Mouse (Mus musculus) spleen, embryonic (tissue): ENCODE results near the gene D130052B06Rik.

ENCODE experiments used
- CTCF ChIA-PET: fragments of 350-600 bp; sonication (Branson Sonifier 250); formaldehyde crosslinking; loops from one replicate; lab custom pipeline; 2022; lab: Charles Lee

The D130052B06Rik gene

DNA sequence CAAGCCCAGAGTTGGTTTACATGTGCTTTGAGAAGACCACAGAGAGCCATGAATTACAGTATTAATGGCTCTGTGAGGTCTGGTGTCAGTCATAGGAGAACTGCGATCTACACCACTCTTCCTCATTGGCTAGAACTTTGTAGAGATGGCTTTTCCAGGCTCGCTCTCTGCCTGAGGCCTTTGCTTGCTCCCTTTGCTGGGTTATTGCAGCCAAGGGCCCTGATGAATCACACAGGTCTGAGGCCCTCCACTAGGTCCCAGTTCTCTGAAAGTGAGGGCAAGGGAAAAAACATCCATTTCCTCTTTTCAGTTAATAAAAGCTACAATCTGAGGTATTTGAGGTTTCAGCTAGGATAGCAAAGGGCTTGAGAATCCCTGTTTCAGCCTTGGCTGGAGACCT is 64.5 kb downstream of the D130052B06Rik start:
- CTCF ChIA-PET = no interaction called here

DNA sequence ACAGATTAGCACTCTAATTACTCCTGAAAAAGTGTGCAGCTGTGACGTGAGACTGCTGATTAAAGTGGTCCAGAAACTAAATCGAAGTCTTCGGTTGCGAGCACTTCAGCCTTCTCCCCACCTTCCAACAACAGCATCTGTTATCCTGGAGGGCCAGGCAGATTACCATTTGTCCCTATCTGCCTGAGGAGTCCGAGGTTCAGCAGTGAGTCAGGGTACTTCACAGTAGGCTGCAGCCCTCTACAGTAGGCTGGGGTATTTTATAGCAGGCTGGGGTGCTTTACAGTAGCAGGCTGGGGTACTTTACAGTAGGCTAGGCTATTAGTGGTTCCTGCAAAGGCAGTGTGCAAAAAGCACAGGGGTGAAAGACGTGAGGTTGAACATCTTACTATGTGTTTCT is 69.3 kb downstream of the D130052B06Rik start:
- CTCF ChIA-PET = no interaction called here

DNA sequence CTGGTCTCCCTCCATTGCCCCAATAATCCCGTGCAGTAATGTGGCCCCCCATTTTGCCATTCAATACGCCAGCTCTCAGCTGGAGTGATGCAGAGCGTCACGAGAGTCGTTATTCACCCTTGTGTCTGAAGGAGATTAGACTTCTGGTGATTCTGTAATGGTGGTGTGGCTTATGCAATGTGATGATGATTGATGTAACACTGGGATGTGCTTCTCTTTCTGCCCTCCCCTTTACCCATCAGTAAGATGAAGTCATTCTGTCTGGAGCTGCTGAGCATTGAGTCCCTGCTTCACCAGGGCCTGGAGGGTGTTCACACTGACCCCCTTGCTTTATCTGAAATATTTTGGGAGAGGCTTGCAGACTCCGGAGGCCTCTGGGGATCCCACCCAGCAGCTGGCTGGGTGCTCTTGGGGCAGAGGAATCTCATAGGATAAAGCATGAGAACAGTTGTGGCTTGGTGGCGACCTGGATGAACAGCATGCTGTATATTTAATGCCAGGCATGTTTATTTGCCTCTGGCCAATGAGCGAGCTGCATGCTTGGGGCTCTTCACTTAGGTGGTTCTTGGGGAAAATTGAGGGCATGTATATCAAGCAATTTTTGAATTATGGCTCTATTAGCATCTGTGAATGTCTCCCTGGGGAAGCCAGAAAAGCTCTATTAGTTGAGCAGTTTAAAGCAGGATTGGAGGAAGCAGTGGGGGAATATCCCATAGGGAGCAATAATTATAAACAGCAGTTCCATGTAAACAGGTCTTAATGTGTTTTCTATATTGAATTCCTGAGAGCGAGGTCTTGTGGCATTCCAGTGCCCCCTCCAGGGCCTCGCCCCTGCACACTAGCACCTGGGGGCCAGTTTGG is 71.2 kb downstream of the D130052B06Rik start:
- CTCF ChIA-PET = no interaction called here
